Mouse (Mus musculus) liver, adult (tissue): Measurements from ENCODE around the gene Rapgef4.

ENCODE experiments used
- GATA4 ChIP-seq: IDR thresholded peaks from 2 replicates; pipeline ENCODE4 v1.6.1; 2014; ENCODE audit warnings: mild to moderate bottlenecking, low read length; ENCODE audit not compliant: insufficient replicate concordance

Gene Rapgef4

DNA sequence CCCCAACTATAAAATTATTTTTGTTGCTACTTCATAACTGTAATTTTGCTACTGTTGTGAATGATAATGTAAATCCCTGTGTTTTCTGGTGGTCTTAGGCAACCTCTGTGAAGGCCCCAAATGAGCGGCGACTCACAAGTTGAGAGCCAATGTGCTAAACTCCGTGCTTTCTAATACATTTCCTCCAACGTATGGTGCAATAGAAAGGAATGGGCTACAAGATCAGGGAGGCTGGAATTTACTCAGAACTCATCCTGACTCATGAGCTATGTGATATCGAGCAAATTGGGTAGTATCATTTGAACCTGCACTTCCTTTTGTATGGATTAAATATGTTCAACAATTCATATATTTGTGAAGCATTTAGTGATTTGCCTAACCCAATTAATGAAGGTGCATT, 299.5 kb downstream of the Rapgef4 start:
- TF ChIP-seq GATA4, result no peak

- no peak for TF ChIP-seq GATA4
Observed at GRCm38 (mm10) chr2:72281971-72282370, 300.9 kb downstream of the Rapgef4 start.

- no peak for TF ChIP-seq GATA4
Observed at GRCm38 (mm10) chr2:72282733-72283132, 301.7 kb downstream of the Rapgef4 start.

DNA sequence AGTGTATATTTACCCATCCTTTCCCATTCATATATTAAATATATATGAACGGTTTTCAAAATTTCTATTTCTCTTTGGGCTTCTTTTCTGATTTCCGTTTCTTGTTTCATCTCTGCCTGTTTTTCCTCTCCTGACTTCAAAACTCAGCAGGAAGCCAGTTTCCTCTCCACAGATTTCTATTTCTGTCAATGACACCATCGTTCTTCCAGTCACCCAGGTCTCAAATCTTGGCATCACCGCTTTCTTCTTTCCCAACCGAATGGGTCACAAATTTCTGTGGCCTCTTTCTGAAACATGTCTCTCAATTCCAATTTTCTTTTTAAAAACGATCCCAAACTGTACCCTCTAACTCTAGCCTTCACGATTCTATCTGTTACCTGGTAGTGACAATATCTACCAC, 303.6 kb downstream of the Rapgef4 start:
- TF ChIP-seq GATA4, result no peak

DNA sequence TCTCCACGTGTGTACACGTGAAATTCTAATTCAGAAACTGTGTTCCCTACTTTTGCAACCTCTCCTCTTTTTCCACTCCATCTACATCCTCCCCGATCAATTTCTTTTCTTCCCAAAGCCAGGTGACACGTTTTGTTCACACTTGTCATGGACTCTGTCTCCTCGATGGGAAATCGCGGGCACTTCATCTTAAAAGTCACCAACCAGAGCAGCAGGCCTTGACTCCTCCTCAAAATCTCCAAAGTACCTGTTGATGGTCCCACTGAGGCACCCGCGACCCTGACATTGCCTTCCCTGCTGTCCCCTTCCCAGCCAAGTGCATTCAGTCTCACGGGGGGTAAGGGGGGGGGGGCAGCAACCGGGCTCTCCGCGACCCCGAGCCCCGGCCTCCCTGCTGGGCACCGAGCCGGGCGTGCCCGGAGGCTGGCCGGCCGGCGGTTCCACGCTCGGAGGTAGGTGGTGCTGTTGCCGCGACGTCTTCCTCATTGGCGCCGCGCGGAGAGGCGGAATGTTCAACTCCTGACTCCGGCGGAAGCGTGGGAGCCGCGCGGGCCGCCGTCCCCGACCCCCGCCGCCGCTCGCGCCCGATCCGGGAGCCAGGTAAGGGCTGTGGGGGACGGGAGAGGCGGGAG, 304.3 kb downstream of the Rapgef4 start, which contains the start of gene Map3k20:
TSS of gene Map3k20 (plus strand) at position 382 of the 632 bp plus-strand sequence.
- TF ChIP-seq GATA4, result no peak

GRCm38 (mm10) chr2:72285888-72286661, 305.0 kb downstream of the Rapgef4 start:
- no peak for TF ChIP-seq GATA4

DNA sequence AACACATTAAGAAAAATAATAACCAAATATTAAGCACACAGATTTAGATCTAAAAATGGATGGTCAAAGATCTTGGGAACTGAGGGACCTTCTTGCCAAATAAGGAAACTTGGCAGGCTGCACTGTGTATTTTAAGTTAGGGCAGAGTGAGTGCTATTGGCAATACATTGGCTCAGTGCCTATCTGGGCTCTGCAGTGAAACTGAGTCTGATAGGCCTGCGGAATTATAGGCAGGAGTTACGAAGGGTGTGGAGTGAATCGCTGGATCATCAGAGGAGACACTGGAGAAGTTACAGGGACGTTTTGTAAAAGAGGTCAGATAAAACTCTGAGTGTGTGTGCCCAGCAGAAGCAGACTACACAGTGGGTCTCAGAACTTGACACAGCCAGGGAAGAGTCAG, 306.1 kb downstream of the Rapgef4 start:
- TF ChIP-seq GATA4, result peak; percentile 65; the same call in 1 of the 2 replicates

DNA sequence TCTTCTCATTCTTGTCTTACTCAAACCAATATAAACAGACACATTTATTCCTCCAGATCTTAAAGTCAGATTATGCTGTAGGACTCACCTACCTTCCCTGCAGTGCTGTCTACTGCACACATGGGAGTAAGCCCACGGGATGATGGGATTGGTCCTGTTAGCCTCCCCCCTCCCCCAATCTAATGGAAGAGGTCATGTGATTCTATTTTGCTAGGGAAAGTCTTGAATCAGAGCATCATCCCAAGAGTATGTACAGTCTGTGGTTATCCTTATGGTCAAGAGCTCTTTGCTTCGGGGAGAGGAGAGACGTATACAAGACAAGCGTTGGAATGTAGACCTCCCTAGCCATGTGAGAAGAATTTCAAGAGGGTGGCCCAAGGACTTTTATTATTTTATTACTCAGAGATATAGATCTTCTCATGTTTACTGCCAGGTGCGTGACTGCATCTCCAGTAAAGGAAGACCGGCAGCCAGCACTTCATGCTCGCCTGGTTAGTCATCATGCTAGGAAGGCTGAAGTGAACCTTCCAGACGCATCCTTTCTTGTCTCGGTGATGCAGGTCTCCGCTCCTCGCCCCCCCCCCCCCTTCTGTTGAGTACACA, 308.0 kb downstream of the Rapgef4 start:
- TF ChIP-seq GATA4, result no peak

DNA sequence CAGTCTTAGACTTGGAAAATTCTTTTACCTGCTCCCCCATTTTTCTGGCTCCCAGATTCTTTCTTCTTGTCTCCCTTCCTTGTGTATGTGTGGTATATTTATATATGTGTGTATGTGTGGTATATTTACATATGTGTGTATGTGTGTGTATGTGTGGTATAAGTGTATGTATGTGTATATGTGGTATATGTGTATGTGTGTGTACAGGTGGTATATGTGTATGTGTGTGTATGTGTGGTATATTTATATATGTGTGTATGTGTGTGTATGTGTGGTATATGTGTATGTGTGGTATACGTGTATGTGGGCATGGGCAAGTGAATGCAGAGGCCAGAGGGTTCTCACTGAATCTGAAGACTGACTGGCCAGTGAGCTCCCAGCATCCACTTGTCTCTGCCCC, 310.1 kb downstream of the Rapgef4 start:
- no peak for TF ChIP-seq GATA4

GRCm38 (mm10) chr2:72292573-72292972, 311.5 kb downstream of the Rapgef4 start:
- no peak for TF ChIP-seq GATA4

GRCm38 (mm10) chr2:72294994-72295393, 314.0 kb downstream of the Rapgef4 start:
- TF ChIP-seq GATA4, result no peak

- no peak for TF ChIP-seq GATA4
Observed at GRCm38 (mm10) chr2:72296984-72297715, 316.1 kb downstream of the Rapgef4 start.

GRCm38 (mm10) chr2:72297716-72298082, 316.7 kb downstream of the Rapgef4 start:
- no peak for TF ChIP-seq GATA4

DNA sequence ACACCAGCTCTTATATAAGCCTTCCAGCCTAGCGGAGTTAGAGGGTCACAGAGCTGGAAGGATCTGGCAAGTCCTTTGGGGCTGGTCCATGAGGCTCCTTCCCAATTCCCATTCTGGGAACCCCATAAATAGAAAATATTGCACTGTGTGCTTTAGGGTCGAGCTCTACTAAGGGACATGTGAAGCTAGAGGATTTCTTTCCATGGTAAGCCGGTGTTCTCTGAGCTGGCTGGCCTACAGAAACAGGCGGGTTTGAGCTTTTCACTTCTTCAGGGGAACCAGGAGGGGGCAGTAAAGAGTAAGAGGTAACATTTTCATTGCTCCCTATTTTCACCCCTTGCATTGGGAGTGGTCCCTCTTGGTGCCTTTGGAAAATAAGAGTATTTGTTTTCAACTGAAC, 317.4 kb downstream of the Rapgef4 start:
- no peak for TF ChIP-seq GATA4

- TF ChIP-seq GATA4, result no peak
Observed at GRCm38 (mm10) chr2:72301194-72301916, 320.3 kb downstream of the Rapgef4 start.
